Mouse (Mus musculus) erythroblast, embryonic 14.5 days (primary cell): ENCODE results near the gene 6030468B19Rik.

Experiments
- GATA1 ChIP-seq: IDR thresholded peaks from 2 replicates; pipeline ENCODE4 v1.6.1; 2012; ENCODE audit warnings: low read length, inconsistent platforms, mixed read lengths
- TAL1 ChIP-seq: IDR thresholded peaks from 3 replicates; pipeline ENCODE4 v1.6.1; 2012; ENCODE audit warnings: low read length, inconsistent platforms, mixed read lengths

DNA sequence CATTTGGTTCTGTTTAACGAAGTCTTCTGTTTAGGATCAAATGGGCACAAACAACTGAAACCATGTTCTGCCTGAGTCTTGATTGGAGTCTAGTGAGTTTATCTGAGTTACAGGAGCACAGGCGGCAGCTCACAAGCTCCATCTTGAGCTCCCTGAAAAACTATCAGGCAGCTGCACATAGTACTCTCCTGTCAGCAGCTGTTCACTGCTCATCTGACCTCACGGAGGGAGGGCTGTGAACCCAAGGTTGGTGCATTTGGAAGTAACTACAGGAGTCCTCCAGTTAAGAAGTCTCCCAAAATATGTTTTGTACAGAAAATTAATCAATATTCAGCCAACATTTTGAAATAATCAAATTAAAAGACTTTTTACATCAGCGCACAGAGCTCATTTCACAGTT lies 48.8 kb upstream of the 6030468B19Rik start:
- no peak for TF ChIP-seq TAL1
- no peak for TF ChIP-seq GATA1
